Mouse (Mus musculus): Measurements from ENCODE around the gene Lemd2. TPM values are rescaled to one million over a fixed set of nuclear protein-coding genes. Genes with fewer than 3 reads are reported as not detected.

Gene Lemd2
- polyA plus RNA-seq (2016; fragmentation: Nextera tagmentation; extraction: Ambion mirVana) = 13.7 and 16.8 TPM in 2 replicates

- ATAC-seq (ENCODE audit: insufficient number of reproducible peaks, low FRiP score) = peak; percentile 96
- Histone ChIP-seq H3K4me3 (peak within 1 kb of the TSS; percentile 92), H3K9me3 (replicated peaks) (no peaks in the 10 kb centered on the region; the same call in 1 of the 2 replicates), H3K4me1 (replicated peaks) (peaks cover 22% of the 10 kb centered on the region), H3K36me3 (peaks cover 33% of the 10 kb centered on the region), H3K27me3 (replicated peaks) (peaks cover 3% of the 10 kb centered on the region; the same call in 1 of the 2 replicates), H3K27ac (ENCODE audit: poor library complexity, severe bottlenecking) (peak within 1 kb of the TSS; percentile 92), H3K4me2 (peak within 1 kb of the TSS; percentile 97), H3K9ac (peak within 1 kb of the TSS; percentile 98)
- 4% methylated on average over 87 of the region's 97 CpGs for WGBS
Measured at GRCm38 (mm10) chr17:27204075-27204909, at the start of gene Lemd2. Lemd2 (minus strand) TSS chr17:27204469.

GRCm38 (mm10) chr17:27251150-27251549 lies 46.9 kb upstream of the Lemd2 start:
- Histone ChIP-seq H3K9ac (no peak overlapping the region), H3K9me3 (replicated peaks) (no peaks in the 10 kb centered on the region), H3K4me3 (no peak overlapping the region), H3K36me3 (no peaks in the 10 kb centered on the region), H3K27ac (ENCODE audit: poor library complexity, severe bottlenecking) (no peak overlapping the region), H3K4me1 (replicated peaks) (peaks cover 10% of the 10 kb centered on the region), H3K4me2 (no peak overlapping the region), H3K27me3 (replicated peaks) (0 out of 2 replicates have a peak, but pooled peaks cover 5% of the 10 kb centered on the region)
- no peak for ATAC-seq (ENCODE audit: insufficient number of reproducible peaks, low FRiP score)
- WGBS = 80% methylated on average over 6 of the region's 6 CpGs

GRCm38 (mm10) chr17:27250461-27250860 lies 46.2 kb upstream of the Lemd2 start:
- no peaks in the 10 kb centered on the region for H3K9me3 ChIP-seq (replicated peaks)
- peaks cover 17% of the 10 kb centered on the region for H3K4me1 ChIP-seq (replicated peaks)
- no peaks in the 10 kb centered on the region for H3K27me3 ChIP-seq (replicated peaks)
- no peak for ATAC-seq (ENCODE audit: insufficient number of reproducible peaks, low FRiP score)
- WGBS = 19% methylated on average over 4 of the region's 4 CpGs
- H3K27ac ChIP-seq (ENCODE audit: poor library complexity, severe bottlenecking) = no peak overlapping the region
- H3K4me2 ChIP-seq = no peak overlapping the region
- no peak overlapping the region for H3K9ac ChIP-seq
- H3K36me3 ChIP-seq = no peaks in the 10 kb centered on the region
- H3K4me3 ChIP-seq = no peak overlapping the region

GRCm38 (mm10) chr17:27249073-27249472 lies 44.8 kb upstream of the Lemd2 start:
- peaks cover 27% of the 10 kb centered on the region for H3K4me1 ChIP-seq (replicated peaks)
- H3K9ac ChIP-seq = no peak overlapping the region
- H3K9me3 ChIP-seq (replicated peaks) = no peaks in the 10 kb centered on the region
- H3K27me3 ChIP-seq (replicated peaks) = no peaks in the 10 kb centered on the region
- no peak overlapping the region for H3K4me2 ChIP-seq
- no peak overlapping the region for H3K4me3 ChIP-seq
- no peaks in the 10 kb centered on the region for H3K36me3 ChIP-seq
- no peak for ATAC-seq (ENCODE audit: insufficient number of reproducible peaks, low FRiP score)
- no peak overlapping the region for H3K27ac ChIP-seq (ENCODE audit: poor library complexity, severe bottlenecking)
- 69% methylated on average over 3 of the region's 3 CpGs for WGBS

GRCm38 (mm10) chr17:27247680-27248386 lies 43.6 kb upstream of the Lemd2 start:
- Histone ChIP-seq H3K9me3 (replicated peaks) (no peaks in the 10 kb centered on the region), H3K4me2 (no peak overlapping the region), H3K27me3 (replicated peaks) (no peaks in the 10 kb centered on the region), H3K9ac (no peak overlapping the region), H3K4me1 (replicated peaks) (peaks cover 28% of the 10 kb centered on the region), H3K4me3 (no peak overlapping the region), H3K27ac (ENCODE audit: poor library complexity, severe bottlenecking) (no peak overlapping the region), H3K36me3 (no peaks in the 10 kb centered on the region)
- 82% methylated on average over 6 of the region's 6 CpGs for WGBS
- no peak for ATAC-seq (ENCODE audit: insufficient number of reproducible peaks, low FRiP score)

GRCm38 (mm10) chr17:27245851-27246381 lies 41.6 kb upstream of the Lemd2 start:
- 30% methylated on average over 10 of the region's 10 CpGs for WGBS
- no peak overlapping the region for H3K4me3 ChIP-seq
- H3K4me1 ChIP-seq (replicated peaks) = peaks cover 48% of the 10 kb centered on the region
- H3K9me3 ChIP-seq (replicated peaks) = no peaks in the 10 kb centered on the region
- 0 out of 2 replicates have a peak, but pooled peaks have one; percentile 43 for ATAC-seq (ENCODE audit: insufficient number of reproducible peaks, low FRiP score)
- H3K27ac ChIP-seq (ENCODE audit: poor library complexity, severe bottlenecking) = peak overlapping the region; percentile 59
- no peak overlapping the region for H3K9ac ChIP-seq
- H3K36me3 ChIP-seq = no peaks in the 10 kb centered on the region
- peak overlapping the region; percentile 10; the same call in 1 of the 2 replicates for H3K4me2 ChIP-seq
- no peaks in the 10 kb centered on the region for H3K27me3 ChIP-seq (replicated peaks)

- Histone ChIP-seq H3K27me3 (replicated peaks) (no peaks in the 10 kb centered on the region), H3K9ac (no peak overlapping the region), H3K27ac (ENCODE audit: poor library complexity, severe bottlenecking) (peak overlapping the region; percentile 59; the same call in 1 of the 2 replicates), H3K4me2 (no peak overlapping the region), H3K9me3 (replicated peaks) (no peaks in the 10 kb centered on the region), H3K4me3 (no peak overlapping the region), H3K36me3 (no peaks in the 10 kb centered on the region), H3K4me1 (replicated peaks) (peaks cover 58% of the 10 kb centered on the region)
- 46% methylated on average over 4 of the region's 4 CpGs for WGBS
- no peak for ATAC-seq (ENCODE audit: insufficient number of reproducible peaks, low FRiP score)
Measured at GRCm38 (mm10) chr17:27244912-27245311, 40.6 kb upstream of the Lemd2 start.

- 0 out of 2 replicates have a peak, but pooled peaks cover 7% of the 10 kb centered on the region for H3K27me3 ChIP-seq (replicated peaks)
- no peak overlapping the region for H3K9ac ChIP-seq
- no peak for ATAC-seq (ENCODE audit: insufficient number of reproducible peaks, low FRiP score)
- WGBS = 55% methylated on average over 18 of the region's 18 CpGs
- 0 out of 2 replicates have a peak overlapping the region, but pooled peaks have one; percentile 1 for H3K27ac ChIP-seq (ENCODE audit: poor library complexity, severe bottlenecking)
- H3K4me2 ChIP-seq = no peak overlapping the region
- H3K4me3 ChIP-seq = no peak overlapping the region
- H3K36me3 ChIP-seq = no peaks in the 10 kb centered on the region
- H3K9me3 ChIP-seq (replicated peaks) = no peaks in the 10 kb centered on the region
- H3K4me1 ChIP-seq (replicated peaks) = peaks cover 56% of the 10 kb centered on the region
Measured at GRCm38 (mm10) chr17:27242194-27243189, 38.2 kb upstream of the Lemd2 start.

GRCm38 (mm10) chr17:27240556-27241457 lies 36.5 kb upstream of the Lemd2 start:
- Histone ChIP-seq H3K36me3 (no peaks in the 10 kb centered on the region), H3K4me1 (replicated peaks) (peaks cover 46% of the 10 kb centered on the region), H3K4me2 (no peak overlapping the region), H3K9ac (no peak overlapping the region), H3K4me3 (no peak overlapping the region), H3K9me3 (replicated peaks) (no peaks in the 10 kb centered on the region), H3K27ac (ENCODE audit: poor library complexity, severe bottlenecking) (no peak overlapping the region), H3K27me3 (replicated peaks) (peaks cover 18% of the 10 kb centered on the region; the same call in 1 of the 2 replicates)
- 31% methylated on average over 15 of the region's 15 CpGs for WGBS
- ATAC-seq (ENCODE audit: insufficient number of reproducible peaks, low FRiP score) = 0 out of 2 replicates have a peak, but pooled peaks have one; percentile 46

All from heart, embryonic 12.5 days (tissue).